Mouse (Mus musculus) cerebellum, adult 2 months (tissue): ENCODE measurements around the gene Stat1.

Source experiments
- CTCF ChIP-seq: fragments of 200-500 bp; IDR thresholded peaks from 2 replicates; pipeline ENCODE4 v1.5.1; 2011; ENCODE audit warnings: low read depth, mild to moderate bottlenecking, control low read depth, low read length, moderate library complexity, borderline replicate concordance; ENCODE audit not compliant: insufficient read depth
- POLR2A ChIP-seq: fragments of 200-500 bp; IDR thresholded peaks from 2 replicates; pipeline ENCODE4 v1.6.1; 2011; ENCODE audit warnings: low read length, control low read depth, borderline replicate concordance; ENCODE audit not compliant: insufficient read depth

GRCm38 (mm10) chr1:52182992-52183391 is 63.8 kb downstream of the Stat1 start:
- TF ChIP-seq POLR2A (no peak), CTCF (no peak)
